Comparison of ENCODE assay signal across 23 mouse cellular contexts in the genomic region with DNA sequence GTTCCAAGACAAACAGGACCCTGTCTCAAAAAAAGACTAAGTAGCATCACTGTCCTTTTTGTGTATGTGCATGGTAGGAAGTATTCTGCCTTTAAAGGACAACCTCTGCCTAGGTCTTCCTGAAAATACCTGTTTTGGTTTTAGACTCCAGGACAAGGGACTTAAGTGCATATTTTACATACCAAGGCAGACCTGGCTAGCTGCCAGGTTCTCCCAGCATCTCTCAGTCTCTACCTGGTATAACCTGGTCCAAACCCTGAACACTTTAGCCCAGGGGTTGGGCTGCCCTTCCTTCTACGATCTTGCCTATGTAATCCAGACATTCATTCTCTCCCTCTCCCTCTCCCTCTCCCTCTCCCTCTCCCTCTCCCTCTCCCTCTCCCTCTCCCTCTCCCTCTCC.
DNase-seq lines count a peak whose midpoint lies in the region; ATAC-seq and TF ChIP-seq lines count a peak whose summit lies in the region.
"Had no signal": no experiment of that assay in that cellular context is flagged by ENCODE, and none has a peak within 500 bp of the region (broad histone marks: within the 10 kb centered on the region; RNA-seq: fewer than 3 reads in every experiment).

No protein-coding gene starts in this region.

- 47% methylated on average over 1 of the region's 1 CpGs for WGBS in kidney, adult 2 months
- WGBS in kidney, embryonic 16.5 days = 43% methylated on average over 1 of the region's 1 CpGs
- WGBS in lung, embryonic 16.5 days = 43% methylated on average over 1 of the region's 1 CpGs
- WGBS in lung, adult 2 months = 47% methylated on average over 1 of the region's 1 CpGs

- peak; percentile 3 for DNase-seq in kidney, adult 2 months
- DNase-seq in lung, adult 2 months = no peak
- DNase-seq in kidney, postnatal 14 days = peak; percentile 21
- DNase-seq in cerebellum, postnatal 36 days = no peak
- DNase-seq in adrenal gland, postnatal 14 days = no peak
- DNase-seq: adrenal gland, adult 2 months; cerebellum, adult 8-10 months; gastrocnemius, postnatal 14 days; lung, postnatal 14 days; right cerebral cortex, postnatal 4 days had no signal

- no peaks in the 10 kb centered on the region for H3K36me3 ChIP-seq in kidney, adult 2 months (ENCODE audit: control insufficient read depth, insufficient read depth, low read length)
- no peaks in the 10 kb centered on the region for H3K36me3 ChIP-seq in kidney, embryonic 16.5 days (ENCODE audit: insufficient read depth, low read length)
- H3K36me3 ChIP-seq in lung, embryonic 16.5 days (ENCODE audit: control insufficient read depth, insufficient read depth, low read length) = no peaks in the 10 kb centered on the region
- H3K36me3 ChIP-seq: embryonic facial prominence, embryonic 12.5 days; heart, embryonic 12.5 days; limb, embryonic 13.5 days; midbrain, embryonic 12.5 days; neural tube, embryonic 13.5 days had no signal

- no peak overlapping the region for H3K4me3 ChIP-seq in kidney, adult 2 months (ENCODE audit: insufficient read depth, low read depth, low read length)
- H3K4me3 ChIP-seq in kidney, embryonic 16.5 days (ENCODE audit: low read length) = no peak overlapping the region
- H3K4me3 ChIP-seq in lung, embryonic 16.5 days (ENCODE audit: low read length) = no peak overlapping the region
- no peak overlapping the region for H3K4me3 ChIP-seq in lung, adult 2 months (replicated peaks; ENCODE audit: extremely low read depth, low read depth, low read length)
- H3K4me3 ChIP-seq: embryonic facial prominence, embryonic 12.5 days; heart, embryonic 12.5 days; limb, embryonic 13.5 days; midbrain, embryonic 12.5 days; neural tube, embryonic 13.5 days had no signal

- H3K4me1 ChIP-seq in kidney, adult 2 months (ENCODE audit: control insufficient read depth, insufficient read depth, low read length) = no peaks in the 10 kb centered on the region
- H3K4me1 ChIP-seq in kidney, embryonic 16.5 days (ENCODE audit: insufficient read depth, low read length) = no peaks in the 10 kb centered on the region
- no peaks in the 10 kb centered on the region for H3K4me1 ChIP-seq in lung, embryonic 16.5 days (replicated peaks; ENCODE audit: control insufficient read depth, insufficient read depth, low read length)
- no peaks in the 10 kb centered on the region for H3K4me1 ChIP-seq in lung, adult 2 months (ENCODE audit: control insufficient read depth, insufficient read depth, low read length)
- H3K4me1 ChIP-seq: embryonic facial prominence, embryonic 12.5 days; heart, embryonic 12.5 days; limb, embryonic 13.5 days; midbrain, embryonic 12.5 days; neural tube, embryonic 13.5 days had no signal

- no peak overlapping the region for H3K4me2 ChIP-seq in kidney, embryonic 16.5 days (replicated peaks; ENCODE audit: low read depth, low read length)
- no peak overlapping the region for H3K4me2 ChIP-seq in lung, embryonic 16.5 days (ENCODE audit: low read depth, low read length)
- H3K4me2 ChIP-seq: embryonic facial prominence, embryonic 12.5 days; heart, embryonic 12.5 days; hindbrain, embryonic 14.5 days; limb, embryonic 13.5 days; liver, embryonic 11.5 days; midbrain, embryonic 12.5 days; neural tube, embryonic 13.5 days had no signal

- H3K27ac ChIP-seq in kidney, adult 2 months (ENCODE audit: insufficient read depth, low read depth, low read length) = no peak overlapping the region
- H3K27ac ChIP-seq in kidney, embryonic 16.5 days (ENCODE audit: low read length) = no peak overlapping the region
- H3K27ac ChIP-seq in lung, embryonic 16.5 days (ENCODE audit: low read length) = no peak overlapping the region
- H3K27ac ChIP-seq: embryonic facial prominence, embryonic 12.5 days; hindbrain, embryonic 14.5 days; limb, embryonic 13.5 days; midbrain, embryonic 12.5 days; neural tube, embryonic 13.5 days; stomach, postnatal 0 days had no signal

- H3K9ac ChIP-seq in kidney, embryonic 16.5 days (replicated peaks; ENCODE audit: low read length) = no peak overlapping the region
- H3K9ac ChIP-seq in lung, embryonic 16.5 days (ENCODE audit: low read length) = no peak overlapping the region
- H3K9ac ChIP-seq: embryonic facial prominence, embryonic 12.5 days; heart, embryonic 12.5 days; hindbrain, embryonic 14.5 days; limb, embryonic 13.5 days; midbrain, embryonic 12.5 days; neural tube, embryonic 13.5 days had no signal

- no peaks in the 10 kb centered on the region for H3K27me3 ChIP-seq in kidney, adult 2 months (replicated peaks; ENCODE audit: control insufficient read depth, insufficient read depth, low read length)
- no peaks in the 10 kb centered on the region for H3K27me3 ChIP-seq in kidney, embryonic 16.5 days (ENCODE audit: insufficient read depth, low read length)
- no peaks in the 10 kb centered on the region for H3K27me3 ChIP-seq in lung, embryonic 16.5 days (ENCODE audit: control insufficient read depth, insufficient read depth, low read depth, low read length)
- H3K27me3 ChIP-seq: embryonic facial prominence, embryonic 12.5 days; heart, embryonic 12.5 days; limb, embryonic 13.5 days; midbrain, embryonic 12.5 days; neural tube, embryonic 13.5 days had no signal

- ATAC-seq in kidney, embryonic 16.5 days (ENCODE audit: low FRiP score, low TSS enrichment) = no peak
- ATAC-seq in lung, embryonic 16.5 days (ENCODE audit: low read depth) = peak; percentile 71
- ATAC-seq: activated CD4-positive, CD25-positive, alpha-beta regulatory T cell, adult 4 months; forebrain, embryonic 14.5 days; intestine, postnatal 0 days had no signal

- no peak for TF ChIP-seq CTCF in kidney, adult 2 months (conservative IDR thresholded peaks at IDR 0.05; ENCODE audit: insufficient read depth, insufficient read length, low read depth, low read length)
- no peak for TF ChIP-seq CTCF in lung, adult 2 months (IDR thresholded peaks at IDR 0.05; ENCODE audit: insufficient read depth, low read length)

- no peaks in the 10 kb centered on the region for H3K9me3 ChIP-seq in kidney, embryonic 16.5 days (ENCODE audit: low read length)
- no peaks in the 10 kb centered on the region for H3K9me3 ChIP-seq in lung, embryonic 16.5 days (ENCODE audit: control insufficient read depth, low read length)
- H3K9me3 ChIP-seq: embryonic facial prominence, embryonic 12.5 days; heart, embryonic 12.5 days; limb, embryonic 13.5 days; midbrain, embryonic 12.5 days; neural tube, embryonic 13.5 days had no signal

- no peak for TF ChIP-seq POLR2A in kidney, adult 2 months (IDR thresholded peaks at IDR 0.05; ENCODE audit: low read depth, low read length)
- no peak for TF ChIP-seq POLR2A in lung, adult 2 months (IDR thresholded peaks at IDR 0.05; ENCODE audit: borderline replicate concordance, extremely low read depth, low read depth, low read length)

Comparison
In these comparisons a context has a peak if more than half of its experiments do, and no peak if none do; other contexts are left out.
1. DNase-seq: peak in kidney, adult 2 months (single experiment) and kidney, postnatal 14 days (single experiment); none in lung, adult 2 months (single experiment), cerebellum, postnatal 36 days (0 of 2) and adrenal gland, postnatal 14 days (single experiment).